Mouse (Mus musculus) ovary, adult 18-20 months (tissue): ENCODE data around the gene Ap3b1.

Experiments used
- DNase-seq: peaks from one replicate; pipeline ENCODE4 v3.0.0; 2022; ENCODE audit warnings: low spot score, mixed read lengths

Gene Ap3b1

DNA sequence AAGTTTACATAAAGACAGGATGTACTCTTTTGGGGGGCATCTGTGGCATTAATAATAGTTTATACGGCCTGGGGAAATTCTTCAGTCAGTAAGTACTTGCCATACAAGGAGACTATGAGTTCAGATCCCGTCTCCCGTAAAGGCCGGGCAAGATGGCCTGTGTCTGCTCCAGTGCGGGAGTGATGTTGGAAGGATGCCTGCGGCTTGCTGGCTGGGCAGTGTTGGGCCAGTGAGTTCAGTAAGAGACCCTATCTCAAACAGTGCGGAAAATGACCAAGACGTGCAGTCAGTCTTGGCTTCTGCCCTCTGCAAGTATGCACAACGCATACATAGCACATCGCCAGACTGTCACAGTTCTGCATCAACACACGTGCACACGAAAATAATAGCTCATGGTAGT is 95.4 kb downstream of the Ap3b1 start:
- no peak for DNase-seq

DNA sequence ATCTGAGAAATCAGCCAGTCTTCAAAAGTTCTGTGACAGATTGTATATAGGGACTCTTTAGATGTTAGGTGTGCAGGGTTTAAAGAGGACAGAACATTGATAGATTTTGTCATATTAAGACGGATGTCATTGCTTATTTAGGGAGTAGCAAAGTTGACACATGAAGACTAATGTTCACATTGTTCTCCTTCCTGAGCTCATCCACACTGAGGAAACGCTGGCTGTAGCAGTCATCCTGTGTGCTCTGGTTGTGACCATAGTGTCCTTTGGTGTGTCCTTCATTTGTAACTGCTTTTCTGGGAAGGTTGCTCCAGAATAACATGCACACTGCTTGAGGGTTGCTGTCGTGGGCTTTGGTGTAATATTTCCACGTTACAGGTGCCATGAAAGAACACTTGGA is 100.4 kb downstream of the Ap3b1 start:
- DNase-seq, result no peak

DNA sequence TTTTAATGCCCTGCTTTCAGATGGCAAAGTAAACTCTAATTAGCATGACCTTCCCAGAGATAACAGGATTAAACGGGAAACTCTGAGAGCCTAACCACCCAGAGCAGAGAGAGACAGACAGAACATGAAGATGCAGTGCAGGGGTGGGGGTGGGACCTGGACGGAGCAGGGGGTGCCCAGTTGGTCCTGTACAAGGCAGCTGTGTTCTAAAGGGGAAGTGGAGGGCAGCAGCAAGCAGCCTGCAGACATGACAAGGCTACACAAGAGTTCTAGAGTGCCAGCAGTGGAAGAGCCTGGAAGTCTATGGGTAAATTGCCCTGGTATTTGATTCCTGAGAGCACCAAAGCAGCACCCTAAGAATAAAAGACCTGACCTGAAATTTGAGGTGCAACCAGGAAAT is 105.5 kb downstream of the Ap3b1 start:
- DNase-seq, result no peak

DNA sequence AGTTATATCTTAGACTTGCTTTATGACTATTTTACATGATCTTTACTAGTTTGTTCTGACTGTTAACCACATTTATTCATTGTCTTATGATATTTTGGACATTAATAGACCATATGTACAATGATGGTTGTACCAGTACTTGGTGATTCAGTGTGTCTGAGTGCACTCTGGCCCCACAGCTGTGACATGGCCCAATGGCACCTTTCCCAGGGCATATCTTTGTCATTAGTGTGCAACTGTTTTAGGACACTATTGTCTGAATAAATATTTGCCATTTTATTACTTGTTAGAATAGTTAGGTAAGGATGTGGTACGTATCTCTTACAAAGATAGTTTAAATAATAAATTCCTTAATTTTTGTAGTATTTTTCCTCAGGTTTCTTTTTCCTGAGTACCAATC is 109.8 kb downstream of the Ap3b1 start:
- no peak for DNase-seq

DNA sequence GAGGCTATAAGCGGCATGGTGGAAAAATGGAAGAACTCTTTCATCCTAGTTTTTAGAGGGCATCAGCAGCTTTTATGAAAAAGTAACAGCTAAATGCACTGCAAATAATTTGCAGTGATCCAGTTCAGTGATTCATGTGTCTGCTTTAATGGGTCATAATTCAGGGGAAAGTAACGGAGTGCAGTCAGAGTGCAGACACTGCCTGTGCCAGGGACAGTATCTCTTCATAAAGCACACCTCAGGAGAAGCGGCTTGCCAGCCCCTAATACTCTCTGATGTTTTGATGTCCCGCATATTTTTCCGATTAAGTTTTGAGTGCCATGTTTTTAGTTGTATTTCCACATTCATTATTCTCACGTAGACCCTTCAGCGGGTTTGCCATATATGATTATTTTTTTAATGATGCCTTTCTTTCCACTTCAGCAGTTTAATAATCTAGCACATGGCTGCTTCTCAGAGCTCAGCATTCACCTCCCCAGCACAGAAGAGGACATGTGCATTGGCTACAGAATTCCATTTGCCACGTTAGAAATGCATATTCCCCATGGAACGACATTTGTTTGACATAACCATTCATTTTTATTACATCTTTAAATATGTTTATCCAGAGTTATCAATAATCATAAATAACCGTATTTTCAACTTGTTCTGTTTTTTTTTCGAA is 112.4 kb downstream of the Ap3b1 start:
- no peak for DNase-seq

DNA sequence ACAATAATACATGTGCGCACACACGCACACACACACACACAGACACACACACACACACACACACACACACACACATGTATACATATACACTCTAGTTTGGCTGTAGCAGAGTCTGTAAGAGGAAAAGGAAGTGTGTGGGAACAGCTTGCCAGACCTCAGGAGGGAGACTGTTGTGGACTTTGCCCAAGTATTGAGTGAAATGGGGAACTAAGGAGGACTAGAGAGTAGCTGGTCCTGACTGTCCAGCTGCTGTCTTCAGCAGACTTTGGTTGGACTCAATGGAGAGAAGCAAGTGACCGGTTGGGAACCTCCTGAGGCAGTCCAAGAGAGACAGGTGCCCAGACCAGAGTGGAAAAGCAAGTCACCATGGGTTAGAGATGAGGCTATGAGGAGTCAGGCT is 117.4 kb downstream of the Ap3b1 start:
- DNase-seq, result no peak

DNA sequence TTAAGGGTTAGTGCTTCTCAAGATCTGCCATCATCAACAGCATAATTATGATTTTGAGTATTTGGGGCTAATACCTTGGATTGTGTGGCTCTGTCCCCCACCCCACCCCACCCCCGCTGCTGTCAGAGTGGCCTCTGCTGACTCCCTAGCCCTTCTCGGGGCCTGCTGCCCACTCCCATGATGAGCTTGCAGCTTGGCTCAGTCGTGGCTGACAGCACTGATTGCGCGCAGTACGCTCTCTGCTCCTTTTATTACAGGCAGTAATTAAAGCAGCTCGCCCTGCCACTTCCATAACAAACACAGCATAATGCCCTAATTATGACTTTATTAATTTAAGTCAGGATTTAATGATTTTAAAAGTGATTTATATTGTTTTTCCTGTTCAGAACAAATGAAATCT is 121.5 kb downstream of the Ap3b1 start:
- DNase-seq, result no peak

DNA sequence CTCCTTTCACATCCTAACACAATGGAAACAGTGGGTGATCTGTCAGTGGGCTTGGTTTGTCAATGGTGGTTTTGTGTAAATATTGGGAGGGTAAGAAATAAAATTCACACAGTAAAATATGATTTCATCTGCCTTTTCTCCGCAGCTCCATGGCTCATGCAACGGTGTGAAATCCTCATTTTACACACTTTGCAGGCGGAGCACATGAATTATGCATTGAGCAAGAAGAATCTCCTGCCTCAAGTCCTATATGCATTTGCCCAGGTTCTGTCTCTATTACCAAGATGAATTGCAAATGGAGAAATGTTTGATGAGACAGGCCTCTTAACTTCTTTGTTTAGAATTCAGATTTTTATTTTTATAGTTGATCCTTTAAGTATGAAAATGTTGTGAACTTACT is 131.9 kb downstream of the Ap3b1 start:
- no peak for DNase-seq

DNA sequence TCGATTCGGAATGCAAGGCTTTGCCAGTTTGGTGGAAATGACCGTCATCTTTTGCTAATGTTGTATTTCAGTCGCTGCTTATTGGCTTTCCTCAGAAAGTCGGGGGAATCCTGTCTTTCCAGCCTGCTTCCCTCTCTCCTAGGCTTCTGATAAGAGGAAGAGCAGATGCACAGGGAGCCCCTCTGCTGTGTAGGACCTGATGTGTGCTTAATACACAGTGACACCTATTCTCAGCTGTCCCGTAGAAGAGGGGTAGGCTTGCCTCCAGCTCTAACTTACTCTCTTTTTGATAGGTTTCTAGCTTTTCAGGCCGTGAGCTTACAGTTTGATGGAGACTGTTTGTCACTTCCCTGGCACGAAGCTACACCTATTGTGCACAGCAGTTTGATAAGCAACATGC is 132.4 kb downstream of the Ap3b1 start:
- DNase-seq, result no peak

DNA sequence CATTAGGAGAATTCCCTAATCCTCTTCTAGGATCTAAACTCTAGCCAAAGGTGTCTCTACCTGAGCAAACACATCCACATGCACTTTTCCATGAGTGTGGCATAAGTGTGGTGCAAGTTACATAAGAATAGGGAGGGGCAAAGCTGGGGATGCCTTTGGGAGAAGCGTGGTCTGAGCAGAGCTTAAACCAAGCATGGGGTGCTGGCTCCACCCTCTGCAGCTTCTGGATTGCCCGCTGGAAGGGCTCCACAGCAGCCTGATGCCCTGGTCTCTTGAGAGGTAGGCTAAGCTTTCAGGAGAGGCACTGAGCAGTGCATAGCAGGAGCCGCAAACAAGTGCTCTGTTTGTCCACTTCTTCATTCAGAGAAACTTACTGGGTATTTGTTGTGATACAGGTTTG is 138.8 kb downstream of the Ap3b1 start:
- DNase-seq, result no peak

DNA sequence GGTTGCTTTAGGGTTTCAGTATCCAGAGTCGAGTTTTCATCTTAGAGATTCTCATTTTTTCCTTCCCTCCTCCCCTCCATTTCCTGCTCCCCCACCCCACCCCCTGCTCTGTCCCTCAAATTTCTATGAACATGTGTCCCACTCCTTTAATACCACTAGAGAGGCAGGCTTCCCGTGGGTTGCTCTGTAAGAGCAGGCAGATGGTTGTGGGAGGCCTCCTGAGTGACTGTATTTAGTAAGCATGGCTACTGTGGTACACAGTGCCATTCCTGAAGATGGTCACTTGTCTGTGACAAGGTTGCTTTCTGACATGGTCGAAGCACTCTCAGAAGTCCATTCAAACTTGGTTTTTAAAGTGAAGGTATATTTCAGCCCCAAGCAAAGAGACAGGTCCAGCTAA is 147.7 kb downstream of the Ap3b1 start:
- no peak for DNase-seq

DNA sequence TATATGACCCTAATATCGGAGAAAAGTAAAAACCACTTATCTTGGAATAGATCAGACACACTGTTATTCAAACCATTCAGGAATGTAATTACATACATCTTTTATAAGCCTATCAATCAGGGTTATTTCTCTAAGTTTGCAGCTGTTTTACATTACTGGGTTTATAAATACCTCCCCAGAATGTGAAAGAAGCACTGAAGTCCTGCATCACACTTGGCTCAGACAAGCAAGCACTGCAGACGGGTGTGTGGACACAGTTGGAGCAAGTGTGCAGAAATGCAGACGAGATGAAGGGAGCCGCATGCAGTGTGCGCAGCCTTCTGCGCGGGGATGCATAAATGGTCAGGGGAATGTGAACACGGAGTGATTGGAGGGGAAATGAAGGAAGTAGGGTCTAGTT is 149.6 kb downstream of the Ap3b1 start:
- DNase-seq, result no peak

DNA sequence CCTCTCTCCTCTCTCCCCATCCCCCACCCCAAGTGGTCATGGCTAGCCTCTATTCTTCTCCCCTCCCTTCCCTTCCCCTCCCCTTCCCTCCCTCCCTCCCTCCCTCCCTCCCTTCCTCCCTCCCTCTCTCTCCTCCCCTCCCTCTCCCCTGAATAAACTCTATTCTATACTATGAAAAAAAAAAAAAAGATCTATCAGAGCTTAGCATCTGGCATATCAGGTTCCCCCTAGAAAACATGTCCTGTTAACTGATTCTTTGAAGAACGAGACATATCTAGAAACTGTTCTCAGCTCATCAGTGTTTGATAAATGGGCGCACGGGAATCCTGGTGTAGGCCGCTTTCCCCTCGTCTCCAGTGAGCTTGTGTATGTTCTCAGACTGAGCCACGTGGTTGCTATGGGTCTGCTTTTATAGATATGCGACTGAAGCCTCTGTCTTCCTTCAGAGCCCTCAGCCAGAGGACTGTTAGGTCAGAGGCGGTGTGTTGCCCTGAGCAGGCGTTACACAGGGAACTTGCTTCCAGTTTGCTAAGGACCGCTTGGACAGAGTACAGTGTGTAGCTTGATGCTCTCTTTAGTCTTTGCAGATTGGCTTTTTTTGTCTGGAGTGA is 154.5 kb downstream of the Ap3b1 start:
- DNase-seq, result no peak

DNA sequence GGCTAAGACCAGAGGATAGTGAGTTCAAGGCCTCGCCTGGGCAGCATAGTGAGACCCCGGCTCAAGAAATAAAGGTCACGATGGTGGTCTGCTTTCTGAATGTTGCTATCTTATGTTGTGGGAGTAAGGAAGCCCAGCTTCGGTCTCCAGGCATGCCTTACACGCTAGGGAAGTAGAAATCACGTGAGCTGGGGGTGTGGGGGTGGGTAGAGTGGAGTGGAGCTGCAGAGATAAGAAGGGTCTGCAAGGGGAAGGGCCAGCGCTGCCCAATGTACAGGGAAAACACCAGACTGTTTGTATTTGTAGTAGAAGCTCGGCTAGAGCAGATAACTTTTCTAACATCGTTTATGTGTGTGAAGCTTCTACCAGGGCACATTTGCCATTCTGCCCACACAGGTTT is 155.1 kb downstream of the Ap3b1 start:
- DNase-seq, result no peak

DNA sequence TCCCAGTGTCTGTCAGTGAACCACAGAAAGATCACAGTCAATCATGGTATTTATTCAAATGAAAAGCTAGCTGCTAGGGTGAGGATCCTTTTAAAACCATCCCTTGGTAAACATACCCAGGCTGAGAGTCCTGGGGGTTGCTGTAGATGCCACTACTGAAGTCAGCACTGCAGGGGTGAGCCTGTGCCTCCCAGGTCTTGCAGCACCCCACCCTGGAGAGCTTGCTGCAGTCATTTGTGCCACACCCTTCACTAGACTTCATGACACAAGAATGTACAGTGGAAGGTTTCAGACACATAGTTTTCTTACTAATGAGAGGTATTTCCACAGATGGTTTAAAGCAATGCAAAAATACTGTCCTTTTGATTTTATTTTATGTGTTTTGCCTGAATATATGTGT is 156.2 kb downstream of the Ap3b1 start:
- DNase-seq, result no peak

DNA sequence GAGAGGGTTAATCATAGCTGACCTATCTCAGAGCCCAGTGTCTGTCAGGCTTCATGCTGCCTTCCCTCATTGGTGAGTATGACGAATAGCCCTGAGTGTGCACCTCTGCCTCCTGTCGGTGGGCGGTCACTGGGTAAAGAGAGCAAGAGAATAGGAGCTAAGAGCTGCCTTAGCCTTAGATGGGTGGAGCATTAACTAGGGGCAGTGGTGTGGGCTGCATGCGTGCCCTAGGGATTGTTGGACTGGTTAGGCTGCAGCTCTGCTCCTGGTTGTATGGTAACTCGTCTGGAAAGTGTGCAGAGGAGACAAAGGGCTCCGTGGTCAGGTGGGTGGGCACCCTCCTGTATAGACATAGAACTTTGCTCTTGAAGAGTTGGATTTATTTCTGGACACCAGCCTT is 157.8 kb downstream of the Ap3b1 start:
- DNase-seq, result no peak

DNA sequence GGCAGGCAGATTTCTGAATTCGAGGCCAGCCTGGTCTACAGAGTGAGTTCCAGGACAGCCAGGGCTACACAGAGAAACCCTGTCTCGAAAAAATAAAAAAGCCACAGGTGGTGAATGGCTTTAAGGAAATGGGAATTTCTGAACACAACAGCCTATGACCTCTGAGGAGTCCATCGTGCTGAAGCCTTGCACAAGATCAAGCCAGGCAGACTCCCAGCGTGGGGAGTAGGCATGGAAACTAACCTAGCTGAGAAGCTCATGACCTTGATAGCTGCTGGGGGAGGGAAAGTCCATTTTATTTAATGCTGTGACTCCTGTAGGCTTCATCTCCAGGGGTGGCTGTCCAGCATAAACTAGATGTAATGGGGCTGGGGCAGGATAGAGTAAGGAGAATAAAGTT is 159.4 kb downstream of the Ap3b1 start:
- no peak for DNase-seq

DNA sequence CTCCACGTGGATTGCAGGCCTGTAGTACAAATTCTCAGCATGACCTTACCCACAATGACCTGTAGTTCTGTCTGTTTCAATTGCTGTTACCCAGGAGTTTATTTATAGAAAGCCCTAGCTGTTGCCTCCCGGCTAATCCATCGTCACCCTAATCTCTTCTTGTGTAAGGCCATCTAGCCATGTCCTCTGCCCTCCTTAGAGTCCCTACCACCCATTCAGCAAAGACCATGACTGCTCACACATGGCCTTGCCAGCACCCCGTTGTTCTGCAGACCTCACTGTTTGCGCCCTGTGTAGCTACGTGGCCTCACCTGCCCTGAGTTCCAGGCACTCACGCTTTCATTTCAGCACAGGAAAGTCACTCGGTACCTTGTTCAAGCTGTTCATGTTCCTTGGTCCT is 160.5 kb downstream of the Ap3b1 start:
- no peak for DNase-seq

DNA sequence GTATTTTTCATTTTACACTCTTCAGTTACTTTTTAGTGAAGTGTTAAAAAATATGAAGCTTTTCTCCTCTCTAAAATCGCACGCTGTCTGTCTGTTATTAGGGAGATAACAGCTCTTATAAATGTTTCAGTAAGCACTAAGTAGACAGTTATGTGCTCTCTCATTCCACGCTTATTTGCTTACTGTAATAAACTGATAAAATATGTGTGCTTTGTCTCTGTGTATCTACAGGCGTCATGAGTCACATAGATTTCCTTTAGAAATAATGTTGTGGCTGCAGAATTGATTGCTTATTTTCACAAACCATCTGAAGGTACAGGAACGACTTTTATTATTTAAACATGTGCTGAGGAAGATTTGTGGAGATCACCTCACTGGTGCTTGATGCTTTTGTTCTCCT is 164.5 kb downstream of the Ap3b1 start:
- DNase-seq, result no peak

DNA sequence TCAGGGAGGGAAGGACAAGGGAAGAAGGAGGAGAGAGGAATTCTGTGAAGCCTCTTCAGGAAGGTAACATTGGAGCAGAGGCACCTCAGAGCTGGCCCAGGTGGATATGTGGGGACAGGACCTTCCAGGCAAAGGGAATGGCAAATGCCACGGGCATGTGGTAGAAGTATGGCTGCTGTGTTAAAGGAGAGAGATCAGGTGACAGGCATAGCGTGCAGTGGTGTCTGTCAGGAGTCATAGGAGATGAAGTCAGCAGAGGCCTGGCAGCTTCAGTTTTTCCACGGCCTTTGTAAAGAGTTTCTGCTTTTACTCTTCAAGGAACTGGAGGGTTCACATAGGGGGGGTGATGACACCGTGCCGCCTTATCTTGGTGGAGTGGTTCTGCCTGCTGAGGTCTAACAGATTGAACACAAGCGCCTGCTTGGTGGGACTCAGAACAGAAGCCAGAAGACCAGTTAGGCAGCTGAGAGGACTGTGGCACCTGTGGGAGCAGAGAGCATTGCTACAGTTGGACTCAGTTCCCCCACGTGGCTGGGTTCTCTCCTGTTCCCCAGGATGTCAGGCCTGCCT is 166.0 kb downstream of the Ap3b1 start:
- DNase-seq, result no peak

DNA sequence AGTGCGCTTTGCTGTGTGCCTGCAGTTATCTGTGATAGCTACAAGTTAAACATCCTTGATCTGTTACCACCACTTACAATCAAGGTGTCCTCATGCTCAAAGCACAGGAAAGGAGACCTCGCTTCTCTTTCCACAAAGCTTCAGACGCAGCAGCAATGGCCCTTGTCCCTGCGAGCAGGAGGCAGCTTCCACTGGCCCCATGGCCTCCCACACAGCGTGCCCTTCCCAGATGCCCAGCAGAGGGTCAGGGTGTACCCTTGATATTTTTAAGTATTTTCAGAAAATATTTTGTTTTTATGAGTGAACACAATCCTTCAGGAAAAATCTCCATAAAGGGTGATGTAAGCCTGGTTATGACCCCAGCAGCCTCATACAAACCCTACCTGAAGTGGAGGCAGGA is 170.4 kb downstream of the Ap3b1 start:
- peak; percentile 57 for DNase-seq

DNA sequence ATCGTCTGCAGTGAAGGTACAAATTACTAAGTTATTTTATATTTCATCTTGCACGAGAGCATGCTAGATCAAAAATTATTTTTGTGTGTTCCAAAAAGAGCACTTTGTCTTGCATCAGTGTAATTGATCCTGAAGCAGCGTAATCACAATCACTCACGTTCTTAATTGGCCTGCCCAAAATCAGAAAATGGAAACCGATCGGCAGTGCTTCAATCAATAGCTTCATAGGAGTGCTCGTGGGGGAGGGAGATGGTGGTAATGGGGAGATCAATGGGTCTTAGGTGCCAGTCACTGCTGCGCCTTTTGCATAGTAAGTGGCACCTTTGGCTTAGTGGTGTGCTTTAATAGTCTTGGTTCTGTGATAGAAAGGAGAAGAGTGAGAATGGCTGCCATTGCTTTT is 174.8 kb downstream of the Ap3b1 start:
- no peak for DNase-seq

DNA sequence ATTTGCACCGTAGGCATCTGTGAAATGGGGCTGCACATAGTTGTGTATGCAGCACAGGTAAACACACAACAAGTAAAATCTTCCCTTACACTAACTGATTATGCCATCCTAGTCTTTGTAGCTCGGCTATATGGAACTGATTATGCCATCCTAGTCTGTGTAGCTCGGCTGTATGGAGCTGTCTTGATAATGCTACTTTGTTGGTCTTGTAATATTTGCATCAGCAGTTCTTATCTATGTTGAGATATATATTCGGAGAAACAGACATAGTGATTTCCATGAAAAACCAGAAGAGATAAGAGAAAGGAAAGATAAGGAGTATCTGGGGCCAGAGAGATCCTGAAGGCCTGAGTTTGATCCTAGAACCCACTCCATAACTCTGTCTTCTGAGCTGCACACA is 178.6 kb downstream of the Ap3b1 start:
- no peak for DNase-seq
